18 mouse cellular contexts compared by ENCODE assay signal in the genomic region with DNA sequence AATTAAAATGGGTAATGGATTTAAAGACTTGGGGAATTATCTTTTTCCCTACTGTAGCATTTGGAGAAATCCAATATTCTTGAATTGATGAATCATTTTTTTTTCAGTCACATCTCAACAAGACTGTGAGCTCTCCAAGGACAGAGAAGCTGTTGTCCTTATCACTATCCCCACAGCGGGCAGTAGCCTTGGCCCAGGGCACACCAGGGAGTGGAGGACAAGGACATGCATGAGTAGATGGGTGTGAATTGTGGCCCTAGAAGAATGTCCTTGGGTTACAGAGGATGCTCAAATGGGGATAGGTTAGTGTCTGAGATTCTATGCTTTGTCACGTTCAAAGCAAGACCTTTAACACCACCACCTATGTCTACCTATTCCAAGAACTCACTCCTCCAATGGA.
DNase-seq lines count a peak whose midpoint lies in the region; TF ChIP-seq lines count a peak whose summit lies in the region.
"Had no signal": no experiment of that assay in that cellular context is flagged by ENCODE, and none has a peak within 500 bp of the region (broad histone marks: within the 10 kb centered on the region; RNA-seq: fewer than 3 reads in every experiment).

No protein-coding gene starts in this region.

- DNase-seq in adrenal gland, adult 2 months, result peak; percentile 74
- no peak for DNase-seq in adrenal gland, postnatal 4 days (ENCODE audit: low spot score in 2 of 2)
- DNase-seq in layer of hippocampus, adult 2 months (ENCODE audit: low spot score in 2 of 2), result no peak
- no peak for DNase-seq in layer of hippocampus, postnatal 14 days (ENCODE audit: low spot score in 2 of 2)
- DNase-seq in adrenal gland, postnatal 36 days, result peak; percentile 28 to 56
- DNase-seq in lung, adult 18-20 months, result no peak
- DNase-seq: cerebellum, adult 11 months; cerebellum, adult 18-20 months; cerebellum, adult 8-10 months; cerebellum, adult 9-11 months; cerebellum, postnatal 14 days; cerebellum, postnatal 36 days; embryo, embryonic 11 days had no signal

- H3K27ac ChIP-seq in layer of hippocampus, adult 2 months, result peak overlapping the region; percentile 77; the same call in 1 of the 2 replicates
- H3K27ac ChIP-seq: embryonic facial prominence, embryonic 13.5 days; embryonic facial prominence, embryonic 15.5 days; forebrain, embryonic 10.5 days; forebrain, embryonic 12.5 days had no signal

- H3K4me3 ChIP-seq in layer of hippocampus, adult 2 months, result no peak overlapping the region
- H3K4me3 ChIP-seq: embryonic facial prominence, embryonic 13.5 days; embryonic facial prominence, embryonic 15.5 days; erythroblast, embryonic 14.5 days; forebrain, embryonic 10.5 days; forebrain, embryonic 12.5 days had no signal

- no peak for TF ChIP-seq CTCF in layer of hippocampus, adult 2 months (conservative IDR thresholded peaks at IDR 0.05)

Comparison
In these comparisons a context has a peak if more than half of its experiments do, and no peak if none do; other contexts are left out.
1. DNase-seq: peak in adrenal gland, adult 2 months (single experiment) and adrenal gland, postnatal 36 days (2 of 2); none in adrenal gland, postnatal 4 days (0 of 2), layer of hippocampus, adult 2 months (0 of 2), layer of hippocampus, postnatal 14 days (0 of 2) and lung, adult 18-20 months (0 of 2).